Mouse (Mus musculus): ENCODE measurements around the gene Tmem115. TPM values are rescaled to one million over a fixed set of nuclear protein-coding genes. Genes with fewer than 3 reads are reported as not detected.

Gene Tmem115
- polyA plus RNA-seq, 1 experiment from 2014 or later = 46.0 TPM

DNA sequence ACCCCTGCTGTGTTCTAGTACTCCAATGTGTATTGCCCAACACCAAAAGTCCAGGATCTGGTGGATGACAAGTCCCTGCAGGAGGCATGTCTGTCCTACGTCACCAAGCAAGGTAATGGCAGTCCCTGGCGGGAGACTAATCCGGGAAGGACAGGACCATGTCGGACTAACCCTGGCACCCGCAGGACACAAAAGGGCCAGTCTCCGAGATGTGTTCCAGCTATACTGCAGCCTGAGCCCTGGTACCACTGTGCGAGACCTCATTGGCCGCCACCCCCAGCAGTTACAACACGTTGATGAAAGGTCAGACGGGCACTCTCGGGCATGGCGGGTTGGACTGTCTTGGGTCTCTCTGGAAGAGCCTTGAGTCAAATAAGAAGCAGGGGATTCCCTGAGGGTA lies 11.0 kb downstream of the Tmem115 start:
- Histone ChIP-seq H3K4me1 (ENCODE audit: control insufficient read depth, insufficient read depth, low read depth, low read length) (peaks cover 31% of the 10 kb centered on the region), H3K9ac (ENCODE audit: low read depth, low read length) (no peak overlapping the region)
- WGBS = 95% methylated on average over 12 of the region's 12 CpGs

GRCm38 (mm10) chr9:107545199-107545598 lies 11.5 kb downstream of the Tmem115 start:
- 0 out of 2 replicates have a peak overlapping the region, but pooled peaks have one; percentile 3 for H3K9ac ChIP-seq (ENCODE audit: low read depth, low read length)
- peaks cover 12% of the 10 kb centered on the region for H3K36me3 ChIP-seq (ENCODE audit: control insufficient read depth, insufficient read depth, low read length)
- no peak for ATAC-seq
- no peak overlapping the region for H3K4me3 ChIP-seq (ENCODE audit: low read length)
- peaks cover 31% of the 10 kb centered on the region for H3K4me1 ChIP-seq (ENCODE audit: control insufficient read depth, insufficient read depth, low read depth, low read length)
- no peak overlapping the region for H3K27ac ChIP-seq (ENCODE audit: low read depth, low read length)
- no peak overlapping the region for H3K4me2 ChIP-seq (ENCODE audit: low read length)
- 90% methylated on average over 10 of the region's 10 CpGs for WGBS
- no peaks in the 10 kb centered on the region for H3K9me3 ChIP-seq (ENCODE audit: control insufficient read depth, low read length)
- H3K27me3 ChIP-seq (replicated peaks; ENCODE audit: control insufficient read depth, insufficient read depth, low read length) = 0 out of 2 replicates have a peak, but pooled peaks cover 6% of the 10 kb centered on the region

More for the DNA sequence above, 11.0 kb downstream of the Tmem115 start:
- Histone ChIP-seq H3K27me3 (replicated peaks; ENCODE audit: control insufficient read depth, insufficient read depth, low read length) (0 out of 2 replicates have a peak, but pooled peaks cover 5% of the 10 kb centered on the region), H3K9me3 (ENCODE audit: control insufficient read depth, low read length) (no peaks in the 10 kb centered on the region), H3K36me3 (ENCODE audit: control insufficient read depth, insufficient read depth, low read length) (peaks cover 15% of the 10 kb centered on the region), H3K4me2 (ENCODE audit: low read length) (no peak overlapping the region), H3K27ac (ENCODE audit: low read depth, low read length) (no peak overlapping the region), H3K4me3 (ENCODE audit: low read length) (no peak overlapping the region)
- no peak for ATAC-seq

DNA sequence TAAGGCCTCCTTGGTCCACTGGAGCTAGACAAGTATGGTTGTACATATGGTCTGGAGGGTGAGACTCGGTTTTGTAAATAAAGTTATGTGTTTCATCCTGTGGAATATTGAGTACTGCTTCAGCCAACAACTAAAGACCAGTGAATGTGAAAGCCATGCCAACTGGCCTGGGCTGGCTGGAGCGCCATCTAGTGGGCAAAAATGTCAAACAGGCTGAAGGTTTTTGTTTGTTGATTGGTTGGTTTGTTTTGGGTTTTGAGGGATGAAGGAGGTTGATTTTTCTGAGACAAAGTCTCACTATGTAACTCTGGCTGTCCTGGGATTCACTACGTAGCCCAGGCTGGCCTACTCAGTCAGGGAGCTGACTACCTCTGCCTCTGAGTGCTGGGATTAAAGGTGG lies 11.9 kb downstream of the Tmem115 start:
- Histone ChIP-seq H3K9ac (ENCODE audit: low read depth, low read length) (no peak overlapping the region), H3K4me3 (ENCODE audit: low read length) (no peak overlapping the region), H3K36me3 (ENCODE audit: control insufficient read depth, insufficient read depth, low read length) (peaks cover 12% of the 10 kb centered on the region), H3K9me3 (ENCODE audit: control insufficient read depth, low read length) (no peaks in the 10 kb centered on the region), H3K27ac (ENCODE audit: low read depth, low read length) (no peak overlapping the region), H3K4me1 (ENCODE audit: control insufficient read depth, insufficient read depth, low read depth, low read length) (peaks cover 31% of the 10 kb centered on the region), H3K27me3 (replicated peaks; ENCODE audit: control insufficient read depth, insufficient read depth, low read length) (peaks cover 8% of the 10 kb centered on the region; the same call in 1 of the 2 replicates), H3K4me2 (ENCODE audit: low read length) (no peak overlapping the region)
- 7% methylated on average over 3 of the region's 3 CpGs for whole genome bisulfite sequencing
- ATAC-seq = no peak

GRCm38 (mm10) chr9:107547026-107547425 lies 13.3 kb downstream of the Tmem115 start, which contains the start of gene Zmynd10:
TSS of gene Zmynd10 (plus strand) at chr9:107547298.
- Histone ChIP-seq H3K9ac (ENCODE audit: low read depth, low read length) (peak within 1 kb of the TSS; percentile 48), H3K4me3 (ENCODE audit: low read length) (peak within 1 kb of the TSS; percentile 17), H3K9me3 (ENCODE audit: control insufficient read depth, low read length) (no peaks in the 10 kb centered on the region), H3K4me1 (ENCODE audit: control insufficient read depth, insufficient read depth, low read depth, low read length) (peaks cover 35% of the 10 kb centered on the region), H3K27me3 (replicated peaks; ENCODE audit: control insufficient read depth, insufficient read depth, low read length) (peaks cover 19% of the 10 kb centered on the region), H3K4me2 (ENCODE audit: low read length) (peak within 1 kb of the TSS; percentile 55), H3K36me3 (ENCODE audit: control insufficient read depth, insufficient read depth, low read length) (peaks cover 12% of the 10 kb centered on the region), H3K27ac (ENCODE audit: low read depth, low read length) (peak within 1 kb of the TSS; percentile 17; the same call in 1 of the 2 replicates)
- 3% methylated on average over 20 of the region's 20 CpGs for WGBS
- ATAC-seq = peak; percentile 63

GRCm38 (mm10) chr9:107547957-107548356 lies 14.2 kb downstream of the Tmem115 start:
- Histone ChIP-seq H3K4me2 (ENCODE audit: low read length) (no peak overlapping the region), H3K36me3 (ENCODE audit: control insufficient read depth, insufficient read depth, low read length) (peaks cover 12% of the 10 kb centered on the region), H3K27ac (ENCODE audit: low read depth, low read length) (no peak overlapping the region), H3K9me3 (ENCODE audit: control insufficient read depth, low read length) (no peaks in the 10 kb centered on the region), H3K4me3 (ENCODE audit: low read length) (no peak overlapping the region), H3K9ac (ENCODE audit: low read depth, low read length) (no peak overlapping the region), H3K4me1 (ENCODE audit: control insufficient read depth, insufficient read depth, low read depth, low read length) (peaks cover 28% of the 10 kb centered on the region), H3K27me3 (replicated peaks; ENCODE audit: control insufficient read depth, insufficient read depth, low read length) (peaks cover 23% of the 10 kb centered on the region)
- WGBS = 81% methylated on average over 5 of the region's 5 CpGs
- ATAC-seq = no peak

DNA sequence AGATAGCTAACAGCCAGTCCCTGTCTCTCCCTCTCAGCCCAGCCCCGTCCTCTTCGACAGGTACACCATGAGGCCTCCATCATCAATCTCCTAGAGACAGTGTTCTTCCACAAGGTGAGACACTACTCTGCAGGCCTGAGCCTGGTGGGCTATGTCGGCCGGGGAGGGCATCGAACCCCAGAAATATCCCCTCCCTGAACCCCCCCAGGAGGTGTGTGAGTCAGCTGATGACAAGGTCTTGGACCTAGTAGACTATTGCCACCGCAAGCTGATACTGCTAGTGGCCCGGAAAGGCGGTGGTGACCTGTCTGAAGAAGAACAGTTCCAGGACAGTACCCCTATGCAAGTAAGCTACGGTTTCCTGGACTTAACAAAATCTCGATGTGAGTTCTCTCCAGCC lies 15.1 kb downstream of the Tmem115 start:
- no peak overlapping the region for H3K4me2 ChIP-seq (ENCODE audit: low read length)
- H3K27ac ChIP-seq (ENCODE audit: low read depth, low read length) = no peak overlapping the region
- peaks cover 24% of the 10 kb centered on the region for H3K27me3 ChIP-seq (replicated peaks; ENCODE audit: control insufficient read depth, insufficient read depth, low read length)
- 91% methylated on average over 10 of the region's 10 CpGs for WGBS
- no peak for ATAC-seq
- peaks cover 12% of the 10 kb centered on the region for H3K36me3 ChIP-seq (ENCODE audit: control insufficient read depth, insufficient read depth, low read length)
- peaks cover 31% of the 10 kb centered on the region for H3K4me1 ChIP-seq (ENCODE audit: control insufficient read depth, insufficient read depth, low read depth, low read length)
- no peak overlapping the region for H3K9ac ChIP-seq (ENCODE audit: low read depth, low read length)
- no peak overlapping the region for H3K4me3 ChIP-seq (ENCODE audit: low read length)
- H3K9me3 ChIP-seq (ENCODE audit: control insufficient read depth, low read length) = no peaks in the 10 kb centered on the region

DNA sequence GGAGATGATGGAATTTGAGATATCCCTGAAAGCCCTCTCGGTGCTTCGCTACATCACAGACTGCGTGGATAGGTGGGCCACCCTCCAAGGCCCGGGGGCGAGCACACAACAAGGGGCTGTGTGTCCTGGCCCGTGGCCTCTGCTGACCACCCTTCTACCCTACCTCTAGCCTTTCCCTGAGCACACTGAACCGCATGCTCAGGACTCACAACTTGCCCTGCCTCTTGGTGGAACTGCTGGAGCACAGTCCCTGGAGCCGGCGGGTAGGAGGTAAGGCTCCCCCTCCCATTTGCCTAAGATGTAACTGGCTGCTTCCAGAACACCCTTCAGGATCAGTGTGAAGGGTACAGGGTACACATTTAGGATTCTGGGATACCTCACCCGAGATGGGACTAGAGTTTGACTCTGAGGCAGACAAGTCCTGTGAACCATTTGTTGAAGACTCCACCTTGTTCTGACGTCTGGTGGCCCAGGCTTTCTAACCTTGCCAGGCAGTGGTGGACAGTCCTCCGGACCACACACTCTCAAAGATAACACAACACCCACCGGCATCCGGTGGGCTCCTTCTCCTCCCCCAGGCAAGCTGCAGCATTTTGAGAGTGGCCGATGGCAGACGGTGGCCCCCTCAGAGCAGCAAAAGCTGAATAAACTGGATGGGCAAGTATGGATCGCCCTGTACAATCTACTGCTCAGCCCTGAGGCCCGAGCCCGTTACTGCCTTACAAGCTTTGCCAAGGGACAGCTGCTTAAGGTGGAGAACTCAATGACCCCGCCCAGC lies 15.7 kb downstream of the Tmem115 start:
- no peaks in the 10 kb centered on the region for H3K9me3 ChIP-seq (ENCODE audit: control insufficient read depth, low read length)
- 85% methylated on average over 20 of the region's 20 CpGs for WGBS
- H3K36me3 ChIP-seq (ENCODE audit: control insufficient read depth, insufficient read depth, low read length) = peaks cover 5% of the 10 kb centered on the region
- peaks cover 32% of the 10 kb centered on the region for H3K4me1 ChIP-seq (ENCODE audit: control insufficient read depth, insufficient read depth, low read depth, low read length)
- peaks cover 24% of the 10 kb centered on the region for H3K27me3 ChIP-seq (replicated peaks; ENCODE audit: control insufficient read depth, insufficient read depth, low read length)
- ATAC-seq = no peak
- H3K27ac ChIP-seq (ENCODE audit: low read depth, low read length) = no peak overlapping the region
- no peak overlapping the region for H3K4me2 ChIP-seq (ENCODE audit: low read length)
- no peak overlapping the region for H3K4me3 ChIP-seq (ENCODE audit: low read length)
- no peak overlapping the region for H3K9ac ChIP-seq (ENCODE audit: low read depth, low read length)

DNA sequence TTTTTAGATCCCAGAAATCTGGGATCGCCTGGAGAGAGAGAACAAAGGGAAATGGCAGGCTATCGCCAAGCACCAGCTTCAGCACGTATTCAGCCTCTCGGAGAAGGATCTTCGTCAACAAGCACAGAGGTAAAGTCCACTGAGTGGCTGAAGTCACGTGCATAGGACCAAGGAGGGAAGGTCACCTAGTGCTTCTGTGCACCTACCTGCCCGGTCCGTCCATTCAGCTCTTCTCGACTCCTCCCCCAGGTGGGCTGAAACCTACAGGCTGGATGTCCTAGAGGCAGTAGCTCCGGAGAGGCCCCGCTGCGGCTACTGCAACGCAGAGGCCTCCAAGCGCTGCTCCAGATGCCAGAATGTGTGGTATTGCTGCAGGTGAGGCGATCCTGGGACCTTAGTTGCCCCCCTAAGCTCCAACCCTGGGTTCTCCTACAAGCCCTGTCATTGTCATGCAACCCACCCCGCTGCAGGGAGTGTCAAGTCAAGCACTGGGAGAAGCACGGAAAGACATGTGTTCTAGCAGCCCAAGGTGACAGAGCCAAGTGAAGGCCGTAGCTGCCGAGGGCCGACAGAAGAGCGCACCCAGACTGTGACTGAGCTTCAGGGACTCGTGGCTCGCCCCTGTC lies 16.9 kb downstream of the Tmem115 start:
- ATAC-seq = no peak
- H3K9ac ChIP-seq (ENCODE audit: low read depth, low read length) = no peak overlapping the region
- H3K27me3 ChIP-seq (replicated peaks; ENCODE audit: control insufficient read depth, insufficient read depth, low read length) = peaks cover 24% of the 10 kb centered on the region
- no peak overlapping the region for H3K27ac ChIP-seq (ENCODE audit: low read depth, low read length)
- 33% methylated on average over 23 of the region's 23 CpGs for WGBS
- H3K4me1 ChIP-seq (ENCODE audit: control insufficient read depth, insufficient read depth, low read depth, low read length) = peaks cover 31% of the 10 kb centered on the region
- H3K4me3 ChIP-seq (ENCODE audit: low read length) = peak overlapping the region; percentile 43; the same call in 1 of the 2 replicates
- H3K36me3 ChIP-seq (ENCODE audit: control insufficient read depth, insufficient read depth, low read length) = no peaks in the 10 kb centered on the region
- H3K9me3 ChIP-seq (ENCODE audit: control insufficient read depth, low read length) = no peaks in the 10 kb centered on the region
- peak overlapping the region; percentile 73 for H3K4me2 ChIP-seq (ENCODE audit: low read length)
